Mouse (Mus musculus): ENCODE data around the gene Atp8b5.

Gene Atp8b5

DNA sequence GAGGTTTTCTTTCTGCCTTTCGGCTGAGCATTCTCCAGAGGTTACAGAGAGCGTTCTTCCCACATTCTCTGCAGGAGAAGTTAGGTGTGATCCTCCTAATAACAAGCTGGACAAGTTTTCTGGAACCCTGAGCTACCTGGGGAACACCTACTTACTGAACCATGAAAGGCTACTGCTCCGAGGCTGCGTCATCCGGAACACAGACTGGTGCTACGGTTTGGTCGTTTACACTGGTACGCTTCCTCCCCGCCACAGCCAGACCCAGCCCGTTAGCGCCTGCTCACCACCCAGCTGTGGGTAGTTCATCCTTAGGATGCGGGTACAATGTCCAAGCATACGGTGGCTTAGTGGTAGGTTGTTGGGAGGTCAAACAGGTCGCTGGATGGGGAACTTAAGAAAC is 55.4 kb downstream of the Atp8b5 start:
- DNase-seq (ENCODE audit: low spot score): no peak

GRCm38 (mm10) chr4:43327118-43327517 is 60.2 kb downstream of the Atp8b5 start:
- DNase-seq (ENCODE audit: low spot score): no peak

DNA sequence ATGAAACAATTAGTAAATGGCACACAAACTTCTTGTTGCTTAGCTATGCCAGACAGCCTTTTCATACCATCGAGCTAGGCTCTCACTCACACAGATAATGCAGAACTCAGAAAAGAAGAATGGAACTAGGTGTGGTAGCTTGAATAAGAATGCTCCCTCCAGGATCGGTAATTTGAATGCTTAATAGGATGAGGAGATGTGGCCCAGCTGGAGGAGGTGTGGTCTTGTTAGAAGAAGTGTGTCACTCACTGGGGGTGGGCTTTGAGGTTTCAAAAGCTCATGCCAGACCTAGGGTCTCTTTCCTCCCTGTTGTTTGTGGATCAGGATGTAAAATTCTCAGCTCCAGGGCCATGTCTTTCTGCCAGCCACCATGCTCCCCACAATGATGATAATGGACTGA is 67.8 kb downstream of the Atp8b5 start:
- no peak for DNase-seq (ENCODE audit: low spot score)

DNA sequence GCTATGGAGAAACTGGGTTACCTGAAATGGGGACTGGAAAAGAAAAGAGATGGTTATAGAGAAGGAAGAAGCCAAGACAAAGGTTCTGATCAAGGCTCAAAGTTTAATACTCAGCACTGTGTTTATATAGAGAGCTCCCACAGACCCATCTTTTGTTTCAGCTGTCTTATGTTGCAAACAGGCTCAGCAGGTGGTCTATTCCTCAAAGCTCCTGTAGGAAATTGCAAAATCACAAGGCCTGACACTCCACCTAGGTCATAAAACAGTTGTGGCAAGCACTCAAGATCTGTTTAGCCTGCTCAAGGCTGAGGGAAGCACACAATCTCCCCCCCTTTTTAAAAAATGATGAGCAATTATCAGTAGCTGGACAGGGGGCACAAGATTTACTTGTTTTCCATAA is 69.2 kb downstream of the Atp8b5 start:
- DNase-seq (ENCODE audit: low spot score): no peak

DNA sequence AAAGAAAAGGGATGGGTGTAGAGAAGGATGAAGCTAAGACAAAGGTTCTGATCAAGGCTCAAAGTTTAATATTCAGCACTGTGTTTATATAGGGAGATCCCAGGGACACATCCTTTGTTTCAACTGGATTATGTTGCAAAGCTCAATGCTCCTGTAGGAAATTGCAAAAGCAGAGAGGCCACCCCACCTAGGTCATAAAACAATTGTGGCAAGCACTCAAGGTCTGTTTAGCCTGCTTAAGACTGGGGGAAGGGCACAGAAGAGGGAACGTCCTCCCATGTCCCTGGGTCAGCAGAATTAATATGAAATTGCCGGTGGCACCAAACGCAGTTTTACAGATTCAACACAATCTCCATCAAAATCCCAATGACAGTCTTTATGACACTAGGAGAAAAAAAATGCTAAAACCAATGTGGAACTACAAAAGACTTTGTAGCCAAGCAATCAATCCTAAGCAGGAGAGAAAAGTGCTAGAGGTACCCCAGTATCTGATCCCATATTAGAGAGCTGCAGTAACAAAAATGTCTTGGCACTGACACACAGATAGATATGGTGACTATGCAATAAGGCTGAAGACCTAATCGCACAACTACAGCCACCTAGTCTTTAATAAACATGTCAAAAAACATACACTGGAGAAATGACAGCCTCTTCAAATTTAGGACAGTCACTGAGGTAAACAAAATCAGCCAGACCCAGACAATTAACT is 73.3 kb downstream of the Atp8b5 start:
- DNase-seq (ENCODE audit: low spot score): no peak

GRCm38 (mm10) chr4:43341276-43341891 is 74.4 kb downstream of the Atp8b5 start:
- DNase-seq (ENCODE audit: low spot score): no peak

DNA sequence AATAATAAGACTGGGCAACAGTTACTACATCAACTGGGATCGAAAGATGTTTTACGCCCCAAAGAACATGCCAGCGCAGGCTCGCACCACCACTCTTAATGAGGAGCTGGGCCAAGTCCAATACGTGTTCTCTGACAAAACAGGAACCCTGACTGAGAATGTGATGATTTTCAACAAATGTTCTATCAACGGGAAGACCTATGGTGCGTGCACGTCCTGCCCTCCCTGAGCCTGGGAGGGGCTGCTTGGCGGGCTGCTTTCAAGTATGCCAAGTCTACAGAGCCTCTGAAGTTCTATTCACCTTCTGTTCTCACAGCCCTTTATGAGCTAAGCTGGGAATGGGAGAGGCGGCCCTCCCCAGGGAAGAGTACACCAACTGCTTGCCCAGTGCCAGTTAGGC is 75.5 kb downstream of the Atp8b5 start:
- no peak for DNase-seq (ENCODE audit: low spot score)

- no peak for DNase-seq (ENCODE audit: low spot score)
Measured at GRCm38 (mm10) chr4:43344932-43345331, 78.0 kb downstream of the Atp8b5 start.

GRCm38 (mm10) chr4:43349206-43349605 is 82.2 kb downstream of the Atp8b5 start:
- DNase-seq (ENCODE audit: low spot score): no peak

DNA sequence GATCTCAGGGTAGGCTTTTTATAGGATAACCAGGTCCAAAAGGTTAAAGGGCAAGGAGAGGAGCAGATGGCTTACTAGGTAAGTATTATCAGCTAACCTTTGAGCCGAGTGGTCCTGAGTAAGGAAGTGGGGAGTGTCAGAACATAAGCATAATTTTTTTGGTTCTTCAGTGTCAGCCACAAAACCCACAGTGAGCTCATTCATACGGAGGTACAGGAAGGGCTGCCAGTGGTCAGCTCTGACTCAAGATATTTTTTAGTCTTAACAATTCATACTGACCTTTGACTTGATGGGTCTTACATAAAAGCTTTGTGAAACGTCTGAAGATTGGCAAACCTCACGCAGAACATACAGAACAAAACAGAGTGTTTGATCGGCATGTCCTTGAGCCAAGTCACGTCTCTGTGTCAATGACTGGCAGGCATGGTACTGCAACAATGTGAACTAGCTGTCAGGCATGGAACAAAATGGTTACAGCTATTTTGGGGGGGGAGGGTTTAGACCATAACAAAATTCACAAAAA is 83.1 kb downstream of the Atp8b5 start:
- DNase-seq (ENCODE audit: low spot score): no peak

DNA sequence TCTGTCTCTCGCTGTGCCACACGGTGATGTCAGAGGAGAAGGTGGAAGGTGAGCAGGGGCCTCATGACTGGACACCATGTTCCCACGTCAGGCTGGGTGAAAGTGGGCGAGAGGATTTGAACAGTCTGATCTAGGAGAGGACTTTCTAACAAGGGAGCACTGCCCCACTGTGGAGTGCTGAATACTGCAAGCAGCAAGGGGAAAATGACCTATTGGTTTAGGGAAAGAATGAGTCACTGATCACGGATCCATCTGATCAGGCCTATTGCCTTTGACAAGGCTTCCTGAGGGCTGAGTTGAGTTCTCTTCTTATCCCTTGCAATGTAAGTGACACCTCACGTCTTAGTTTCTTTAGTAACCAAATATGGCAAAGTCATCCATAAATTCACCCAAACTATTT is 86.7 kb downstream of the Atp8b5 start:
- DNase-seq (ENCODE audit: low spot score): no peak

- peak; percentile 29 for DNase-seq (ENCODE audit: low spot score)
Measured at GRCm38 (mm10) chr4:43364914-43365560, 98.1 kb downstream of the Atp8b5 start.

- no peak for DNase-seq (ENCODE audit: low spot score)
Measured at GRCm38 (mm10) chr4:43367295-43367694, 100.3 kb downstream of the Atp8b5 start.

- DNase-seq (ENCODE audit: low spot score): no peak
Measured at GRCm38 (mm10) chr4:43367787-43368186, 100.8 kb downstream of the Atp8b5 start.

GRCm38 (mm10) chr4:43371406-43371805 is 104.4 kb downstream of the Atp8b5 start:
- no peak for DNase-seq (ENCODE audit: low spot score)

- DNase-seq (ENCODE audit: low spot score): no peak
Measured at GRCm38 (mm10) chr4:43372155-43372554, 105.2 kb downstream of the Atp8b5 start.

DNA sequence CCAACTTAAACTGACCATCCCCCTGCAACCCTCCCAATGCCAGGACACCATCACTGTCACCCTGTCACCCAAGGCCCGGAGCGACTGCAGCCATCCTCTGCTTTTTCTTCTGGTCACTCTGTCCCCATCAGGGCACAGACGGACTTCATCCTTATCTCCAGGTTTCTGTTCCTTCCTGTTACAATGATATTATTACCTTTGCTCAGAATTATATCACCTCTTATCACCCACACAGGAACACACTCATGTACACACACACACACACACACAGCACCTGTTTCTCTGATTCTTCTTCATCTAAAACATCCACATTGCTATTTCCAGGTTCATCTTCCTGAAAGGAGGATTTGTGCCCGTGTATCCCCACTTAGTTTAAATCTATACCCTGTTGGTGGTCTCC is 107.3 kb downstream of the Atp8b5 start:
- DNase-seq (ENCODE audit: low spot score): no peak

DNA sequence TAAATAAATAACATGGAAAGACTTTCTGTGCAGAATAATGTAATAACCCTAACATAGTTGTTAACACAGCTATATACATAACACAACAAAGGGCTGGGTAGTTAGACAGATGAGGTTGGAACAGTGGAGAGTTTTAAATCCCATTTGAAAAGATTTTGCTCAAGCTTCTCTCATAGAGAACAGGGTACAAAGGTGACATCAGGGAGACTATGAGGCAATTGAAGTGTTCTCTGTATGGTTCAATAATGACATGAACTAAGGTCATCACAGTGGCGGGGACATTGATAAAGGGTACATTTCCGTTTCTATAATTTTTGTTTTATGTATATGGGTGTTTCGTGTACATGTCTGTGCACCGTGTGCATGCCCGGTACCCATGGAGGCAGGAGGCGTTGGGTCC is 112.6 kb downstream of the Atp8b5 start:
- no peak for DNase-seq (ENCODE audit: low spot score)

- no peak for DNase-seq (ENCODE audit: low spot score)
Measured at GRCm38 (mm10) chr4:43380951-43381350, 114.0 kb downstream of the Atp8b5 start.

GRCm38 (mm10) chr4:43381408-43382154 is 114.6 kb downstream of the Atp8b5 start, which contains the start of gene Rusc2:
Gene Rusc2 (plus strand): TSS chr4:43381979.
- DNase-seq (ENCODE audit: low spot score): peak; percentile 91

DNA sequence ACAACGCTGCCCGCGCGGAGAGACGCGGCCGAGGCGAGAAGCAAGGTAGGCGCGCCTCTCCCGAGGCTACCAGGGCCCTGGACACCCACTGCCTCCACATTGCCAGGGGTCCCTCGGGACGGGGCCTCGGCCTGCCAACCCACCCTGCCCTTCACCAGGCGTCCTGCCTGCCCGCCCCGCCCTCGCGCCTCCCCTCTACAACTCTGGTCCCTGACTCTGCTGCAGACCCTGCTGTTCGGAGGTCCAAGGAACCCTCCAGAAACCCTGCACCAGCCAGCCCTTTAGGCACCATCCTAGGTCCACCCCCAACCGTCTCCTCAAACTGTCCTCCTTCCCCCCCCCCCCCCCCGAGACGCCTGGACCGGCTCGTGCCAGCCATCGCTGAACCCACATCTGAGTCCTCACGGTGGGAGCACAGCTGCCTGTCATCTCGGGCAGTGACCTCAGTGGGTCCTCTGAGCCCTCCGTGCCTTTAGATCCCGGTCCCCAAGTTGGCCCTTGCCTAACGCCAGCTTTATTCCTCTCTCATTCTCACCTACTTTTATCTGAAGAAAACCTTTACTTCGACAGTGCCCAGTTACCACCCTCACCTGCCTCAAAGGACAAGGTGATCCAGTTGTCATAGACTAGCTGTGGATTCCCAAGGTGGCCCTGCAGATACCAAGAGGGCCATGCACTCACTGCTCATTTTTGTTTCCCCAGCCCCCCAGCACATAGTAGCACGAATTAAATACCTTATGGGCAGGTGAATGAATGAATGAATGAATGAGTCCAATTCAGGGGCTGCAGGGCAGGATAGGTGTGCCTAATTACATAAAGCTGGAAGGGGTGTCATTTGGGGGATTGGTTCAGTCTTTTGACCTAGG is 115.4 kb downstream of the Atp8b5 start:
- no peak for DNase-seq (ENCODE audit: low spot score)
